Mouse (Mus musculus) small intestine, adult 2 months (tissue): ENCODE results near the gene Eif2ak2.

ENCODE experiments used
- CTCF ChIP-seq: fragments of 200-500 bp; IDR thresholded peaks from 2 replicates; pipeline ENCODE4 v1.5.1; 2012; ENCODE audit warnings: low read depth, mild to moderate bottlenecking, control low read depth, inconsistent platforms, low read length, moderate library complexity, mixed read lengths; ENCODE audit not compliant: insufficient replicate concordance, insufficient read length; ENCODE audit errors: extremely low read depth
- POLR2A ChIP-seq: fragments of 200-500 bp; IDR thresholded peaks from 2 replicates; pipeline ENCODE4 v1.6.1; 2012; ENCODE audit warnings: low read depth, mild to moderate bottlenecking, control low read depth, inconsistent platforms, low read length, moderate library complexity

- TF ChIP-seq POLR2A (no peak), CTCF (no peak)
Measured at GRCm38 (mm10) chr17:78883291-78883690, 918 bp upstream of the Eif2ak2 start.
